Mouse (Mus musculus) lung, adult 2 months (tissue): ENCODE results near the gene Erbb2. TPM values are rescaled to one million over a fixed set of nuclear protein-coding genes. Genes with fewer than 3 reads are reported as not detected.

Experiments used
- DNase-seq: peaks from one replicate; pipeline ENCODE4 v3.0.0; 2022
- H3K4me1 ChIP-seq: fragments of 200-500 bp; 2 replicates; pipeline ENCODE4 v1.6.1; 2011; ENCODE audit warnings: low read length; ENCODE audit not compliant: control insufficient read depth, insufficient read depth
- H3K4me3 ChIP-seq: fragments of 200-500 bp; replicated peaks from 2 replicates; pipeline ENCODE3; 2011; ENCODE audit warnings: low read depth, mild to moderate bottlenecking, control low read depth, low read length; ENCODE audit errors: extremely low read depth
- CTCF ChIP-seq: fragments of 200-500 bp; IDR thresholded peaks from 2 replicates; pipeline ENCODE4 v1.5.1; 2011; ENCODE audit warnings: mild to moderate bottlenecking, low read length, control low read depth; ENCODE audit not compliant: insufficient read depth
- POLR2A ChIP-seq: fragments of 200-500 bp; IDR thresholded peaks from 2 replicates; pipeline ENCODE4 v1.6.1; 2011; ENCODE audit warnings: low read depth, mild to moderate bottlenecking, control low read depth, low read length, borderline replicate concordance; ENCODE audit errors: extremely low read depth
- WGBS: fragments of 180-500 bp; shearing (Covaris S2); methylation state at CpG from one replicate; pipeline ENCODE4 v1.1.7; 2018; 5-methylcytosine and 5-hydroxymethylcytosine counted together
- polyA plus RNA-seq: library from polyadenylated mRNA; depleted of rRNA; stranded (reverse); fragments of >200 nt; gene quantifications from 2 replicates; pipeline ENCODE4 v1.2.3, GENCODE M21; 2012

The Erbb2 gene
- polyA plus RNA-seq, 1 experiment, result 33.8 TPM

GRCm38 (mm10) chr11:98384216-98384615 is 28.1 kb upstream of the Erbb2 start:
- WGBS, result 81% methylated on average over 20 of the region's 20 CpGs
- Histone ChIP-seq H3K4me3 (no peak overlapping the region), H3K4me1 (peaks cover 3% of the 10 kb centered on the region; the same call in 1 of the 2 replicates)
- TF ChIP-seq POLR2A (no peak), CTCF (no peak)
- DNase-seq, result no peak

- Histone ChIP-seq H3K4me3 (no peak overlapping the region), H3K4me1 (peaks cover 3% of the 10 kb centered on the region; the same call in 1 of the 2 replicates)
- DNase-seq, result no peak
- 59% methylated on average over 8 of the region's 8 CpGs for WGBS
- TF ChIP-seq POLR2A, result no peak
- no peak for TF ChIP-seq CTCF
Measured at GRCm38 (mm10) chr11:98384721-98385637, 27.3 kb upstream of the Erbb2 start.

GRCm38 (mm10) chr11:98385638-98386585 is 26.4 kb upstream of the Erbb2 start, which contains the start of gene Pnmt:
Gene Pnmt (plus strand): TSS chr11:98386450.
- H3K4me1 ChIP-seq, result peaks cover 3% of the 10 kb centered on the region; the same call in 1 of the 2 replicates
- 49% methylated on average over 25 of the region's 25 CpGs for WGBS
- H3K4me3 ChIP-seq, result no peak within 1 kb of the TSS
- DNase-seq, result no peak
- TF ChIP-seq CTCF, result no peak
- TF ChIP-seq POLR2A, result no peak

GRCm38 (mm10) chr11:98386596-98386995 is 25.7 kb upstream of the Erbb2 start:
- H3K4me3 ChIP-seq, result no peak overlapping the region
- DNase-seq, result no peak
- H3K4me1 ChIP-seq, result peaks cover 3% of the 10 kb centered on the region; the same call in 1 of the 2 replicates
- no peak for TF ChIP-seq CTCF
- no peak for TF ChIP-seq POLR2A
- 15% methylated on average over 24 of the region's 24 CpGs for WGBS

- no peak overlapping the region for H3K4me3 ChIP-seq
- no peak for DNase-seq
- TF ChIP-seq POLR2A, result no peak
- no peak for TF ChIP-seq CTCF
- peaks cover 3% of the 10 kb centered on the region; the same call in 1 of the 2 replicates for H3K4me1 ChIP-seq
- 51% methylated on average over 14 of the region's 14 CpGs for WGBS
Measured at GRCm38 (mm10) chr11:98387056-98387577, 25.2 kb upstream of the Erbb2 start.

GRCm38 (mm10) chr11:98388282-98388681 is 24.0 kb upstream of the Erbb2 start:
- 57% methylated on average over 10 of the region's 10 CpGs for WGBS
- Histone ChIP-seq H3K4me3 (no peak overlapping the region), H3K4me1 (peaks cover 5% of the 10 kb centered on the region; the same call in 1 of the 2 replicates)
- DNase-seq, result no peak
- 0 out of 2 replicates have a peak, but pooled peaks have one; percentile 13 for TF ChIP-seq CTCF
- TF ChIP-seq POLR2A, result peak; percentile 3; the same call in 1 of the 2 replicates

- WGBS, result 30% methylated on average over 9 of the region's 9 CpGs
- DNase-seq, result peak; percentile 57
Measured at GRCm38 (mm10) chr11:98389221-98389780, 23.0 kb upstream of the Erbb2 start.

GRCm38 (mm10) chr11:98390141-98390540 is 22.1 kb upstream of the Erbb2 start:
- 82% methylated on average over 12 of the region's 12 CpGs for WGBS
- H3K4me3 ChIP-seq, result no peak overlapping the region
- no peak for TF ChIP-seq CTCF
- no peak for TF ChIP-seq POLR2A
- peaks cover 9% of the 10 kb centered on the region for H3K4me1 ChIP-seq
- DNase-seq, result no peak

More at GRCm38 (mm10) chr11:98389221-98389780, 23.0 kb upstream of the Erbb2 start:
- Histone ChIP-seq H3K4me1 (peaks cover 8% of the 10 kb centered on the region), H3K4me3 (no peak overlapping the region)
- no peak for TF ChIP-seq POLR2A
- peak; percentile 68 for TF ChIP-seq CTCF
